Mouse (Mus musculus) embryonic fibroblast, embryonic 13.5 days (primary cell): ENCODE measurements at regions not wholly inside any gene's neighbourhood (a gene's known extent, or its start where the extent isn't known, plus 50 kb on each side); places are given as distances from the start of the nearest gene placed in this dataset.
A peak's percentile ranks its signal among the peaks of the same experiment; 100 is the strongest.

ENCODE experiments used
- H3K27ac ChIP-seq: 2 replicates; pipeline ENCODE4 v1.5.1; 2012; ENCODE audit warnings: low read length, control low read depth, inconsistent platforms; ENCODE audit not compliant: insufficient read depth
- H3K4me1 ChIP-seq: 2 replicates; pipeline ENCODE4 v1.6.1; 2011; ENCODE audit warnings: low read length; ENCODE audit not compliant: control insufficient read depth, insufficient read depth
- H3K4me3 ChIP-seq: 2 replicates; pipeline ENCODE4 v1.5.1; 2011; ENCODE audit warnings: mild to moderate bottlenecking, control low read depth, low read length; ENCODE audit not compliant: insufficient read depth
- CTCF ChIP-seq: IDR thresholded peaks from 2 replicates; pipeline ENCODE4 v1.5.1; 2011; ENCODE audit warnings: mild to moderate bottlenecking, control low read depth, low read length, moderate library complexity, borderline replicate concordance; ENCODE audit not compliant: insufficient read depth
- POLR2A ChIP-seq: IDR thresholded peaks from 2 replicates; pipeline ENCODE4 v1.6.1; 2011; ENCODE audit warnings: low read depth, mild to moderate bottlenecking, control low read depth, low read length, moderate library complexity

DNA sequence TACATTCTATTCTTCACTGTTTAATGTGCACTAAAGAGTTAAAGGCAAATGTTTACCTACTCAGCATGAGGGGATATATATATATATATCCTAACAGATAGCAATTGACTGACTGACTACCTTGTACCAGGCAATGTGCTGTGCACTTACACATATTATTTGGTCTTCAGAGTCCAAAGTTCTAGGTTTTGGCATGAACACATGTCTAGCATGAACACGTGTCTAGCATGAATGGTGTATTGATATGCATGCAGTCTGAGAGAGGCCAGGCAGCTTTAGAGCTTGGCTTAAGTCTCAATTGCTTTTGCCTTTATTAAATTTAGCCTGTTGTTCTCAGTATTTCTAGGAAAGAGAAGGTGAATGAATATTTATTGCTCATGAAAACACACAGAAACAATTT, 161.4 kb downstream of the Btg1 start:
- Histone ChIP-seq H3K4me1 (no peaks in the 10 kb centered on the region), H3K4me3 (no peak overlapping the region), H3K27ac (no peak overlapping the region)
- no peak for TF ChIP-seq CTCF
- no peak for TF ChIP-seq POLR2A

DNA sequence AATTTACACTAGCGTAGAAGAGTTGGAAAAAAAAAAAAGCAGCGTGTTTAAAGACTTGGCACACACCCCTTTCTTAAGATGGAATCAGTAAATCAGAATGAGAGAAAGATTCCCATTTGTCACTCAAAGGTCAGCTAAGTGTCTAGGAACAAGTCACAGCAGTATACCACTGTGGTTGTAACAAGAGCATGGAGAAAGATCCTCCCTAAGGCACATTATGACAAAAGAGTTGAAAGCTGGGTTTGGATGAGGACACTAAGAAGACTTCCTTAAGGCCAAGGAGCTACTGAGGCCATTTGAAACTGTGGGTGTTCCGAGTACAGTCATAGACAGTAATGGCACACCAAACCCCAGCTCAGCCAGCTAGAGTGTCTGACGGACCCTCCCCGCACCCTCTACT, 167.2 kb downstream of the Btg1 start:
- Histone ChIP-seq H3K27ac (no peak overlapping the region), H3K4me3 (no peak overlapping the region), H3K4me1 (no peaks in the 10 kb centered on the region)
- TF ChIP-seq POLR2A (no peak), CTCF (no peak)

DNA sequence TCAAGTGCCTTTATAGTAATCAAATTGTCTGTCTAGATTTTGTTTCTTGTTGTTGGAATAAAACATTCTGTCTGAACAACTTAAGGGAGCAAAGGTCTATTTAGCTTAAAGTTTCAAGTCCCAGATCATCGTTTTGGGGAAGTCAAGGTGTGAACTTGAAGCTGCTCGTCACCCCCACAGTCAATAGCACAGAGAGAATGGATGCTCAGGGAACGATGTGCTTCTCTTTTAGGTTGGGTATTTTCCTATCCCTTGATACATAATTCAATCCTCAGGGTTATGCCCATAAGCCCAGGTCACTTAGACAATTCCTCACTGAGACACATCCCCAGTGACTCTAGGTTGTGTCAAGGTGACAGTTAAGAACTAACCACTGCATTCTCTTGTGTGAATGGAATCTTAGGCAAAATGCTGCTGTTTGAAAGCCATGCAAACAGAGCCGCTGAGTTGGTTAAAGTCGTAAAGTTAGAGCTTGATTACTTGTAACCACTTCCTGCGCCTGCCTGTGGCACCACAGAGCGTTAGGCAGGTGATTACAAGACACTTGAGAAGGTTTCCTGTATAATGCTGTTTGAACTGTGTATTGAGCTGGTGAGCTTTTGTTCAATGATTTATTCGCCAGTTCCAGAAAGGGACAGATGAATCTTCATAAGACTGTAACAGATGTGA, 170.2 kb downstream of the Btg1 start:
- no peaks in the 10 kb centered on the region for H3K4me1 ChIP-seq
- no peak overlapping the region for H3K4me3 ChIP-seq
- no peak overlapping the region for H3K27ac ChIP-seq
- no peak for TF ChIP-seq POLR2A
- no peak for TF ChIP-seq CTCF

DNA sequence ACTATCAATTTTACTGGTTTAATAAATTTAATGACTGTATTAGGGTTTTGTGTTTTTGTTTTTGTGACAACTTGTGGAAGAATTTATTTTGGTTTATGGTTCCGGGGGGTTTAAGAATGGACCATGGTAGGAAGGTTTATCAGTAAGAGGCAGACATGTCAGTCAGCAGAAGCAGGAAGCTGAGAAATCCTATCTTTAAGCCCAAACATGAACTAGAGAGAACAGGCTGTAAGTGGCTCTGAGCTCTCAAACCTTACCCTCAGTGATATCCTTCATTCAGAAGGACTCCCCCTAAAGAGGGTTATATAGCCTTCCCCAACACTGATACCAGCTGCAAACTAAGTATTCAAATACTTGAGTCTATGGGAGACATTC, 170.8 kb downstream of the Btg1 start:
- Histone ChIP-seq H3K27ac (no peak overlapping the region), H3K4me1 (no peaks in the 10 kb centered on the region), H3K4me3 (no peak overlapping the region)
- TF ChIP-seq CTCF, result no peak
- no peak for TF ChIP-seq POLR2A

DNA sequence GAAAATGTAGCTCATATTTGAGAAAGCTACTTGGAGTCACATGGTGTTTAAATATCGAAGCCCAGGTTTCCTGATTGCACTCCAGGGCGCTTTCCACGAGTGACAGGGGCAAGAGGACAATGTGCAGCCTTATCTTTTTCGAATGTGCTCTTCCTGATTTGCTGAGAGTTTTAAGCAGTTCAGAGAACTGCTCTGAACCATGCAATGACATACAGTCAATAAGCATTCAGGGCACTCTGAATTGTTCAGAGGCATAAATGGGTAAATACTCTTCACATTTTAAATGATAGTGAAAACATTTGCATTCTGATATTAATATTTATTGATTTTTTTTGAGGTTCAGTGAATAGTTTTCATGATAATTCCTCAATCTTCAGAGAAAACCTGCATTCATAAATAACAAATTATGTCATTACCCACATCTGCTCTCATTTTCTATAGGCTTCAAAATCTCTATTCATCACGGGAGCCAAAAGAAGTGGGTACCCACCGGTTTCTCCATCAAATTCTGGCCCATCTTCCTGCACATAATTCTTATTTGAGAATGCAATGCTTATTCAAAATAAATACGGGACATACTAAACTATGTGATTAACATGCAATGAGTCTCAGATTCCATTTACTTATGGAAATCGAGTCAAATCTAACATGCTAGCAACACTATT, 171.7 kb downstream of the Btg1 start:
- Histone ChIP-seq H3K4me3 (no peak overlapping the region), H3K4me1 (no peaks in the 10 kb centered on the region), H3K27ac (no peak overlapping the region)
- TF ChIP-seq CTCF, result no peak
- TF ChIP-seq POLR2A, result no peak

DNA sequence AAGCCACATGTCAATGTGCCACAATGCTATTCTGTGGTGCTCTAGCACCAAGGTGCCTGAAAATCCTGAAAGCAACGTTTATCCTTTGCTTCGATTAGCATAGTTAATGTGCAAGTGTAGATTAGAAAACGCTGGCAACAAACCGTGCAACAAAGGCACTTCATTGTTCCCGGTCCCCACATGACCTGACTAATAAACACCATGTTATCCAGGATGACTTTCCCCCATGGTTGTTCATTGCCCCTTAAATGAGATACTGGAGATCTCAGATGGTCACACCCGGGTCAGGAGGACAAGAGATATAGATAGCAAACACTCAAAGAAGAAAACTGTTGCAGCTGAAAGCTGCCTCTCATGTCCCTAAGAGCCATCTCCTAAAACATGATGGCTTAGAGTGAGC, 180.3 kb downstream of the Btg1 start:
- TF ChIP-seq CTCF (no peak), POLR2A (no peak)
- H3K4me3 ChIP-seq, result no peak overlapping the region

DNA sequence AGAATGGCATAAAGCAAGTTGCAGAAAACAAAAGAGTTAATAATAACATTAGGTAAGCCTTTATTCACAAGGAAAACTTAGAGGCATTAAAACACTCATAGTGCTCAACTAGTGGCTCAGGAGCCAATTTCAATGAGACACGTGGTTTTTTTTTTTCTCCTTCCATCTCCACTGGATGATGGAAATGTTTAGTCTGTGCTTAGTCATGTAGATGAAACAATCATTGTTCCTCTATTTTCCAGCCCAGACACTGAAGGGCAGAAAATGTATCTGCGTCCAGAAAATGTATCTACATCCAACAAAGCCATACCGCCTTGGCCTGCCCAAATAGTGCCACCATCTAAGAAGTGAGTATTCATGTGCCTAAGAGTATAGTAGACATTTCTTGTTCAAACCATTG, 184.0 kb downstream of the Btg1 start:
- TF ChIP-seq CTCF (no peak), POLR2A (no peak)
- Histone ChIP-seq H3K4me3 (no peak overlapping the region), H3K4me1 (no peaks in the 10 kb centered on the region; the same call in 1 of the 2 replicates), H3K27ac (no peak overlapping the region; the same call in 1 of the 2 replicates)

More for the DNA sequence above, 180.3 kb downstream of the Btg1 start:
- Histone ChIP-seq H3K27ac (no peak overlapping the region), H3K4me1 (no peaks in the 10 kb centered on the region)

DNA sequence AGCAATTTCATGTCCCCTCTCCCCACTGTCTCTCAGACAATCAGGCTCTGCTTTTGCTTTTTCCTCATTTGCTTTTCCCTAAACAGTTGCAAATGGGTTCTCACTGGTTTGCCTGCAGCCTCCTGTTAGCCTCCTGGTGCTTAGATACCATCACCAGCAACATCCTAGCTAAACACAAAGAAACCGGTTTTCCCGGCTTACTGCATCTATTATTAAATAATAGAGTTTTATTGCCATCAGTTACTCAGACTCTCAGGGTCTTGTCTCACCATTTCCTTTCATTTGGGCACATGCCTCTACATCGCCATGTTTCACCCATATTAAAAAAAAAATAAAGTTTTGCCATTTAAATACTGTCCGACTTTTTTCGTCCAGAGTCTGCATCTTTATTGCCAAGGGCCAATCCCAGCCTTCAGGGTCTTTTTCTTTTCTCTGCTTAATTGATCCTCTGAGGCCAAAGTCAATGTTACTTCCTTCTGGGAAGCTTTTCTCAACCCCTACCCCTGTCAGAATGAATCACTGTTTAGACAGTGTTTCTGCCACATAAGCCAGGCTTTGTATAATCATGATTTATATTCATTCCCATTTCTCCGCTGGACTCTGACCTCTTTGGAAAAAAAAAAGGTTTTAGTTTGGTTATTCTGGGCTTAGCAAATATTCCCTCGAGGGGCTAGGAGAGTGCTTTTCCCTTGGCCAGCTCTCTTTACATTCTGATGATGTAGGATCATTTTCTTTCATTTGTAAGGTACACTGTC, 187.4 kb downstream of the Btg1 start:
- H3K4me1 ChIP-seq, result no peaks in the 10 kb centered on the region; the same call in none of the 2 replicates
- TF ChIP-seq CTCF (no peak), POLR2A (no peak)
- no peak overlapping the region for H3K4me3 ChIP-seq
- H3K27ac ChIP-seq, result peak overlapping the region; percentile 66

DNA sequence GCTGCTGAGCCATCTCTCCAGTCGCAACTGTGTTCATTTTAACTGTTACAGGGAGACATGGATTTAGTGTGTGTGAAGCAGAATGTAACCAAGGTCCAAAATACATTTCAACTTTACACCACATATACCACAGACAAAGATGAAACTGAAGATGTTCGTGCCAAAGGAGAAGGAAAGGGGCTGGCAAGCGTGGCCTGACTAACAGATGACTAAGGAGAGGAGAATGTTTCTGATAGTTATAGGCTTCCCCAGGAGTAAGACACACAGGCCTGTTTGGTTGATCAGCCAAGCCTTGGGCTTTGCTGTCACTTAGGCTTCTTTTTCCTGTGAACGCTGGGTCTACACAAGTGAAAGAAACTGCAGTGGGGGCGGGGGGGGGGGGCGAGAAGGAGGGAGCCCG, 189.8 kb downstream of the Btg1 start:
- no peak overlapping the region for H3K4me3 ChIP-seq
- H3K4me1 ChIP-seq, result no peaks in the 10 kb centered on the region; the same call in none of the 2 replicates
- peak overlapping the region; percentile 62 for H3K27ac ChIP-seq
- no peak for TF ChIP-seq POLR2A
- no peak for TF ChIP-seq CTCF

DNA sequence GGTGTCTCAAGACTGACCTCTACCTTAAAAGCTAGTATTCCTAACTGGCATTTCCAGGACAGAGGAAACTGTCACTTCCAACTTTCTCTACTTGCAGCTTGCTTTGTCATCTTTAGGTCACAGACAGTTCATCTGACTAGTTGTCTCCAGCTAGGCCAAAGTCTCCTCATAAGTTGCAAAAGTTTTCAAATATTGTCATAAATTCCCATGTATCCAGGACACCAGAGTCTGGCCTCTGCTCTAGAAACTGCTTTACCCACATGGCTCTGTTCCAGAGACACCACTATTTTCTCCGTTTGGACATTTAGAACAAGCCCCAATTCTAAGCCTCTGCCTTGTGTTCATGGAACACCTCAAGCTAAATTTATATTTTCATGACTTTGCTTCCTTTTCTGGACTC, 205.0 kb downstream of the Btg1 start:
- Histone ChIP-seq H3K4me3 (no peak overlapping the region), H3K27ac (peak overlapping the region; percentile 6; the same call in 1 of the 2 replicates), H3K4me1 (no peaks in the 10 kb centered on the region)
- TF ChIP-seq POLR2A, result no peak
- TF ChIP-seq CTCF, result no peak
